Mouse (Mus musculus): ENCODE measurements around the gene Oxgr1. TPM values are rescaled to one million over a fixed set of nuclear protein-coding genes. Genes with fewer than 3 reads are reported as not detected.
"Not testable (repeated sequence)": the region's sequence is repeated elsewhere in the genome, so short reads cannot be mapped to it uniquely, and the experiment has no call there.

Gene Oxgr1
- polyA plus RNA-seq, 1 experiment, result 2.7 TPM

DNA sequence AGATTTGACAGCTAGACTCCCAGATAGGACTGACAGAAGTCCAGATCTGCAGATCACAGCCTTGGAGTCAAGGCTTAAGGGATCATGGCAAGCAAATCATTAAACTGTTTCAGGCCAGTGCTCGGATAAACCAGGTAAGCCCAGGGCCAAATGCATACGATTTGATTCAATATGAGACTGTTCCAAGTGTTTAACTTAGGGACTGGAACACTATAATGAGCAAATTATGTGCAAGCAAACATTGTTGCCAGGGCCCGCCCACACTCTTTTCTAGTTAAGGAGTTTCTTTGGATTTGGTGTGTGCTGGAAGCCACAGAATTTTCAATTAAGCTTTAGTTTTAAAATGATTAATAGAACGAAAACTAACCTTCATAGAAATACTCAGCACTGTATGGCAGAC, 39.6 kb downstream of the Oxgr1 start:
- Histone ChIP-seq H3K4me3 (ENCODE audit: control insufficient read depth, low read depth, low read length) (no peak overlapping the region), H3K36me3 (ENCODE audit: control insufficient read depth, insufficient read depth, low read length) (no peaks in the 10 kb centered on the region), H3K27me3 (ENCODE audit: control insufficient read depth, insufficient read depth, low read length) (no peaks in the 10 kb centered on the region), H3K27ac (ENCODE audit: control insufficient read depth, insufficient read depth, low read depth, low read length) (no peak overlapping the region), H3K4me1 (ENCODE audit: control insufficient read depth, insufficient read depth, low read length) (no peaks in the 10 kb centered on the region)
- TF ChIP-seq POLR2A (IDR thresholded peaks at IDR 0.05; ENCODE audit: control insufficient read depth, low read depth, low read length) (no peak), CTCF (IDR thresholded peaks at IDR 0.05; ENCODE audit: control insufficient read depth, insufficient read depth, insufficient replicate concordance, low read depth, low read length) (no peak)

DNA sequence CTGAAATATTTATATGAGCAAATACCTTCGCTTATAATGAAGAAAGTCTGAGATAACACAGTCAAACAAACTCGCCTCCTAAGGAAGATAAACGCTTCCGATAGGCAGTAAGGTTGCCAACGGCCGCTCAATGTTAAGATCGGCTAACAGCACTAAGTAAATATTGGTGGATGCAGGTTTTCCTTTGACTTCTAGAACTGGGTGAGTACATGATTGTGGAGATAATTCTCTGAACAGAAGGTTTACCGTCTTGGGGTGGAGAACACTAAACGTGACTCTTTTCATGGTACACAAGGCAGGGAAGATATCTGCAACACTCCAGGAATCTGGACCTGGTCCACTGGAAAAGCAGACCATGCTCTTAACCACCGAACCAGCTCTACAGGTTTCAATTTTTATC, 52.6 kb downstream of the Oxgr1 start:
- TF ChIP-seq CTCF (IDR thresholded peaks at IDR 0.05; ENCODE audit: control insufficient read depth, insufficient read depth, insufficient replicate concordance, low read depth, low read length) (no peak), POLR2A (IDR thresholded peaks at IDR 0.05; ENCODE audit: control insufficient read depth, low read depth, low read length) (no peak)
- Histone ChIP-seq H3K4me3 (ENCODE audit: control insufficient read depth, low read depth, low read length) (no peak overlapping the region), H3K27me3 (ENCODE audit: control insufficient read depth, insufficient read depth, low read length) (no peaks in the 10 kb centered on the region), H3K27ac (ENCODE audit: control insufficient read depth, insufficient read depth, low read depth, low read length) (no peak overlapping the region), H3K4me1 (ENCODE audit: control insufficient read depth, insufficient read depth, low read length) (no peaks in the 10 kb centered on the region), H3K36me3 (ENCODE audit: control insufficient read depth, insufficient read depth, low read length) (no peaks in the 10 kb centered on the region)

DNA sequence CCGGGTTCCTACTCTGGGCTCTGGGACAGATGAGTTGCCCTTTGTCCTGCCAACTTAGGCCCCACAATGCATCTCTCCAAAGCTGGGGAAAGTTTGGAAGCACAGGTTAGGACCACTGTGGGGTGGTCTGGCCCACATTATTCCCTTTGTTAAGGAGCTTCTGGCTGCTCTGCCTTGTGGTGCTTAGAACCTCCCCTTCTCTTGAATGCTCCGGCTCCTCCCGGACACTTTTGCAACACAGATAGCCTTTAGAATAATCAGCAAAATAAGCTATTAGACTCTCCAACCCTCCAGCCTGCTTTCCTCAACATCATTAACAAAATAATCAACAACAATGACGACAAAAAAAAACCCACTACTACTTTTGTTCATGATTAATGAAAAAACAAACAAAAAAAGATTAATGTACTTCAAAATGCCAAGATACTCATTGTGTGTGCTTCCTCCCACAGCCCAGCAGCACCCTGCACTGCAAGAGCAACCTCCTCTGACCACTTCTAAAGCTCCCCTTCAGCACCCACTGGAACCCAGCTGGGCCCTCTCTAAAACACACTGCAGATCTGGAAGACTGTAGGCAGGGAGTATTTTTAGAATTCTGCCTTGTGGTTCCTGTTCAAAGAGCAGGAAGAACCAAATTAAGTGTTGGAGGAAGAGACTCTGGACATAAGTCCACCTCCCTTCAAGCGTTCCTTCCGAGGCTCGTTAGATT, 53.1 kb downstream of the Oxgr1 start:
- H3K27ac ChIP-seq (ENCODE audit: control insufficient read depth, insufficient read depth, low read depth, low read length), result no peak overlapping the region

DNA sequence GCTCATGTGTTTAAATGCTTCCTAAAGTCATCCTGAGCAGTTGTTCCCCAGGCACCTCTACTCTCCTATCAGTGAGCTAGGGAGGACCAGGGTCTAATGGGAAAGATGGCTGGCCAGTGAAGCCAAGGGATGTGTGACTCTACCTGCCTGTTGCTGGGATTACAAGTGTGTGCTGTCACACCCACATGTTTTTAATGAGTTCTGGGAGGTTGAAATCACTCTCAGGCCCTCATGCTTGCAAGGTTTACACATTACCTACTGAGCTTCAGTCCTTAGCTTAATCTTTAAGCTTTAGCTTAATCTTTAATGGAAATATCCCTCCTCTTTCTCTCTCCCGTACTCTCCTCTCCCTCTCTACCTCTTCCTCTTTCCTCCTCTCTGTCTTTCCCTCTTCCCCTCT, 55.0 kb downstream of the Oxgr1 start:
- Histone ChIP-seq H3K4me3 (ENCODE audit: control insufficient read depth, low read depth, low read length) (no peak overlapping the region), H3K27me3 (ENCODE audit: control insufficient read depth, insufficient read depth, low read length) (no peaks in the 10 kb centered on the region), H3K36me3 (ENCODE audit: control insufficient read depth, insufficient read depth, low read length) (no peaks in the 10 kb centered on the region), H3K27ac (ENCODE audit: control insufficient read depth, insufficient read depth, low read depth, low read length) (no peak overlapping the region), H3K4me1 (ENCODE audit: control insufficient read depth, insufficient read depth, low read length) (no peaks in the 10 kb centered on the region)
- TF ChIP-seq POLR2A (IDR thresholded peaks at IDR 0.05; ENCODE audit: control insufficient read depth, low read depth, low read length) (no peak), CTCF (IDR thresholded peaks at IDR 0.05; ENCODE audit: control insufficient read depth, insufficient read depth, insufficient replicate concordance, low read depth, low read length) (no peak)

More for the DNA sequence above, 53.1 kb downstream of the Oxgr1 start:
- H3K4me3 ChIP-seq (ENCODE audit: control insufficient read depth, low read depth, low read length), result no peak overlapping the region
- no peak for TF ChIP-seq POLR2A (IDR thresholded peaks at IDR 0.05; ENCODE audit: control insufficient read depth, low read depth, low read length)
- TF ChIP-seq CTCF (IDR thresholded peaks at IDR 0.05; ENCODE audit: control insufficient read depth, insufficient read depth, insufficient replicate concordance, low read depth, low read length), result no peak
- H3K36me3 ChIP-seq (ENCODE audit: control insufficient read depth, insufficient read depth, low read length), result no peaks in the 10 kb centered on the region
- no peaks in the 10 kb centered on the region for H3K27me3 ChIP-seq (ENCODE audit: control insufficient read depth, insufficient read depth, low read length)
- no peaks in the 10 kb centered on the region for H3K4me1 ChIP-seq (ENCODE audit: control insufficient read depth, insufficient read depth, low read length)

DNA sequence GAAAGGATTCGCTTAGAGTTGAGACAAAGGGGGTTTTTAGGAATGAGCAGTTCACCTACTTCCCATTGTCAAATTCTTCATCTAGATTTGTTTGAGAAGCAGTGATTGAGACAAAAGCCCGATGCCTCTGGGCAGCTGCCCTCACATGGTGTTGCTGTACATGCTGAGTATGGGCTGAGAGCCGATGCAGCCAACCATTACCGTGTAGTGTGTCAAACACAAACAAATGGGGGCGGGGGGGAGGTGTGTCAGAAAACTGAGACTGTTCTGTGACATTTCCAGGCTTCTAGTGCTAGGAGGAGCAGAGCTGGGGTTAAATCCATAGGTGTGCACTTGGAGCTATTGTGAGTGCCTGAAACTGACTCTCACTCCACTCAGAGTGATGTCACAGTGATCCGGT, 55.5 kb downstream of the Oxgr1 start:
- Histone ChIP-seq H3K36me3 (ENCODE audit: control insufficient read depth, insufficient read depth, low read length) (no peaks in the 10 kb centered on the region), H3K27me3 (ENCODE audit: control insufficient read depth, insufficient read depth, low read length) (no peaks in the 10 kb centered on the region), H3K4me1 (ENCODE audit: control insufficient read depth, insufficient read depth, low read length) (no peaks in the 10 kb centered on the region), H3K4me3 (ENCODE audit: control insufficient read depth, low read depth, low read length) (no peak overlapping the region), H3K27ac (ENCODE audit: control insufficient read depth, insufficient read depth, low read depth, low read length) (no peak overlapping the region)
- TF ChIP-seq CTCF (IDR thresholded peaks at IDR 0.05; ENCODE audit: control insufficient read depth, insufficient read depth, insufficient replicate concordance, low read depth, low read length) (no peak), POLR2A (IDR thresholded peaks at IDR 0.05; ENCODE audit: control insufficient read depth, low read depth, low read length) (no peak)

DNA sequence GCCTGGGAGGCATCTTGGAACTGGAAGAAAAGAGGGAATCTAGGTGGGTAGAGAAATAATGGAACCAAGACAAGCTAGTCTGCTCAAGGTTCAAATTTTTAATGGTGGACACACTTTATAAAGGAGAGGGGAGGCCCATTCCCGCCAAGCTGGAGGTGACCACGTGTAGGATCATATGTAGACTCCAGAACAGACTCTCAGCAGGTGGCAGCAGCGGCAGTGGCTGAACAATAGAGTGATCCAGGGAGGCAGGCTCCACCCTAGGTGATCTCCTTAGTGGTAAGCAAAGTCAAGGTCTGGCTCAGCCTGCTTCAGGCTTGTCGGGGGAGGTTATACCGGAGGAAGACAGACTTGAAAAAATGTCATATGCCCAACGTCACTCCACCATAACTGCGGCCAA, 55.9 kb downstream of the Oxgr1 start:
- not testable (repeated sequence) for H3K36me3 ChIP-seq (ENCODE audit: control insufficient read depth, insufficient read depth, low read length); H3K4me1 ChIP-seq (ENCODE audit: control insufficient read depth, insufficient read depth, low read length); H3K27ac ChIP-seq (ENCODE audit: control insufficient read depth, insufficient read depth, low read depth, low read length); H3K4me3 ChIP-seq (ENCODE audit: control insufficient read depth, low read depth, low read length); H3K27me3 ChIP-seq (ENCODE audit: control insufficient read depth, insufficient read depth, low read length)

DNA sequence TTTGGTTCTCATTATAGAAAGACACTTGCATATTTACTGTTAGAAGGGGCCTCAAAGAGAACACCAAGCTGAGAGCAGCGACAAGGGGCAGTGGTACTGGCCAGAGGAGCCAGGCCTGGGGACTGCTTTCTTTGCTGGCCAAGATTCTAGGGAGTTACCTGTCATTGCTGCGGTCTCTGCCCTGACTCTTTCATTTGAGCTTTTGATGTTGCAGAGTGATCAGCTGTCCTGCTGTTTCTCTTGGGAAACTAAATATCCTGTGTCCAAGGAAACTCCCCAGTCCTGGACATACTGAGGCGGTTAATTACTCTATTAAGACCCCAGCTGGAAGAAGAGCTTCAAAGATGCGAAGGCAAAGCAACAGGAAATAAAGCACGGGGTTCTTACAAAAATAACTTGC, 60.9 kb downstream of the Oxgr1 start:
- H3K27me3 ChIP-seq (ENCODE audit: control insufficient read depth, insufficient read depth, low read length), result no peaks in the 10 kb centered on the region
- no peaks in the 10 kb centered on the region for H3K4me1 ChIP-seq (ENCODE audit: control insufficient read depth, insufficient read depth, low read length)
- H3K36me3 ChIP-seq (ENCODE audit: control insufficient read depth, insufficient read depth, low read length), result no peaks in the 10 kb centered on the region
- TF ChIP-seq CTCF (IDR thresholded peaks at IDR 0.05; ENCODE audit: control insufficient read depth, insufficient read depth, insufficient replicate concordance, low read depth, low read length), result no peak
- TF ChIP-seq POLR2A (IDR thresholded peaks at IDR 0.05; ENCODE audit: control insufficient read depth, low read depth, low read length), result no peak
- H3K27ac ChIP-seq (ENCODE audit: control insufficient read depth, insufficient read depth, low read depth, low read length), result no peak overlapping the region
- H3K4me3 ChIP-seq (ENCODE audit: control insufficient read depth, low read depth, low read length), result no peak overlapping the region
